Mouse (Mus musculus) liver, postnatal 0 days (tissue): ENCODE data around the gene Ifna4.

Source experiments
- CTCF ChIP-seq: sonication (generic); IDR thresholded peaks from 2 replicates; pipeline ENCODE4 v1.5.1; 2016; ENCODE audit warnings: antibody characterized with exemption, low read depth
- EP300 ChIP-seq: IDR thresholded peaks from 2 replicates; pipeline ENCODE4 v1.6.1; 2016; ENCODE audit warnings: antibody characterized with exemption, low read depth, mild to moderate bottlenecking

- TF ChIP-seq CTCF, result no peak
- TF ChIP-seq EP300, result no peak
Observed at GRCm38 (mm10) chr4:88878246-88878645, 36.6 kb downstream of the Ifna4 start.
